Mouse (Mus musculus) kidney, embryonic 15.5 days (tissue): ENCODE results near the gene Lrrc15. TPM values are rescaled to one million over a fixed set of nuclear protein-coding genes. Genes with fewer than 3 reads are reported as not detected.

Experiments used
- ATAC-seq: fragments of 200-750 bp; cut with Nextera tagmentation; replicated peaks from 2 replicates; pipeline ENCODE4 v1.8.0; 2017; ENCODE audit warnings: moderate TSS enrichment; ENCODE audit not compliant: low FRiP score
- H3K27ac ChIP-seq: fragments of 300-500 bp; sonication (generic); 2 replicates; pipeline ENCODE4 v1.5.1; 2015; ENCODE audit warnings: mild to moderate bottlenecking, inconsistent platforms
- H3K27me3 ChIP-seq: fragments of 300-500 bp; sonication (generic); 2 replicates; pipeline ENCODE4 v1.6.1; 2015; ENCODE audit warnings: inconsistent platforms
- H3K36me3 ChIP-seq: fragments of 300-500 bp; sonication (generic); 2 replicates; pipeline ENCODE4 v1.6.1; 2015; ENCODE audit warnings: inconsistent platforms
- H3K4me1 ChIP-seq: fragments of 300-500 bp; sonication (generic); 2 replicates; pipeline ENCODE4 v1.6.1; 2015; ENCODE audit warnings: inconsistent platforms
- H3K4me2 ChIP-seq: fragments of 300-500 bp; sonication (generic); 2 replicates; pipeline ENCODE4 v1.6.1; 2015; ENCODE audit warnings: moderate library complexity, mild to moderate bottlenecking, inconsistent platforms
- H3K4me3 ChIP-seq: fragments of 300-500 bp; sonication (generic); replicated peaks from 2 replicates; pipeline ENCODE4 v1.5.1; 2015; ENCODE audit warnings: mild to moderate bottlenecking, inconsistent platforms
- H3K9ac ChIP-seq: fragments of 300-500 bp; sonication (generic); 2 replicates; pipeline ENCODE4 v1.6.1; 2015; ENCODE audit warnings: mild to moderate bottlenecking, inconsistent platforms
- H3K9me3 ChIP-seq: fragments of 300-500 bp; sonication (generic); replicated peaks from 2 replicates; pipeline ENCODE4 v1.6.1; 2016; ENCODE audit warnings: inconsistent platforms
- WGBS: fragments of 180-500 bp; shearing (Covaris S2); methylation state at CpG from one replicate; pipeline ENCODE4 v1.1.7; 2015; ENCODE audit warnings: mixed read lengths; 5-methylcytosine and 5-hydroxymethylcytosine counted together
- polyA plus RNA-seq: library from polyadenylated mRNA; unstranded; fragments of >200 nt; fragmentation: Nextera tagmentation; extraction: Ambion mirVana; gene quantifications from 2 replicates; pipeline ENCODE4 v1.2.1, GENCODE M21; 2015

Gene Lrrc15
- 0.99 and 1.2 TPM in 2 replicates for polyA plus RNA-seq

GRCm38 (mm10) chr16:30282844-30283495 is at the start of gene Lrrc15:
Lrrc15 (minus strand) TSS chr16:30283256.
- WGBS: 2% methylated on average over 34 of the region's 34 CpGs
- H3K36me3 ChIP-seq: no peaks in the 10 kb centered on the region
- H3K4me3 ChIP-seq: peak within 1 kb of the TSS; percentile 39
- H3K27ac ChIP-seq: no peak within 1 kb of the TSS
- H3K9ac ChIP-seq: no peak within 1 kb of the TSS
- no peaks in the 10 kb centered on the region for H3K9me3 ChIP-seq
- peak within 1 kb of the TSS; percentile 69 for H3K4me2 ChIP-seq
- 0 out of 2 replicates have a peak, but pooled peaks have one; percentile 50 for ATAC-seq
- peaks cover 35% of the 10 kb centered on the region for H3K4me1 ChIP-seq
- H3K27me3 ChIP-seq: peaks cover 50% of the 10 kb centered on the region

- Histone ChIP-seq H3K27ac (no peak overlapping the region), H3K9me3 (no peaks in the 10 kb centered on the region), H3K4me3 (no peak overlapping the region), H3K36me3 (peaks cover 29% of the 10 kb centered on the region), H3K27me3 (peaks cover 29% of the 10 kb centered on the region), H3K4me1 (peaks cover 10% of the 10 kb centered on the region), H3K9ac (no peak overlapping the region), H3K4me2 (no peak overlapping the region)
- ATAC-seq: no peak
Measured at GRCm38 (mm10) chr16:30314236-30314635, 31.2 kb upstream of the Lrrc15 start.

DNA sequence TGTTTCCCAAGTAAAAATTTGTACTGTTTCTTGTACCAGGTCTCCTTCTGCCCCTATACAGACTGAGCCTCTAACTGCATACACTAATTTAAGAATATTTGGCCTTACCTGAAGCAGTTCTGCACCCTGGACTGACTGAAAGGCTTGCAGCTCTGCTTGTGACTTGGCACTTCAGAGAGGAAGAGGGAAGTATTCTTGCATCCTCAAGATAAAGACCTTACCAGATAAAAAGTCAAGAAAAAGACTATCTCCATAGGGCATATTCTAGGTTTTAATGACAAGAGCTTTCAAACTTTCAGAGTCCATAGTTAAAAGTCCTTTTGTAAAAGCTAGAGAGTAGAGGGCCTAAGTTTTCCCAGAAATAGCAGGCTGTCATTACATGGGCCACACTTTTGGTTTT is 27.6 kb upstream of the Lrrc15 start, which contains the start of gene Gp5:
Gene Gp5 (minus strand): TSS at position 133 of the 400 bp plus-strand sequence.
- H3K36me3 ChIP-seq: peaks cover 9% of the 10 kb centered on the region
- 0 out of 2 replicates have a peak within 1 kb of the TSS, but pooled peaks have one; percentile 47 for H3K9ac ChIP-seq
- no peak within 1 kb of the TSS for H3K27ac ChIP-seq
- H3K4me2 ChIP-seq: peak within 1 kb of the TSS; percentile 99
- ATAC-seq: no peak
- H3K27me3 ChIP-seq: peaks cover 65% of the 10 kb centered on the region
- peak within 1 kb of the TSS; percentile 56 for H3K4me3 ChIP-seq
- peaks cover 23% of the 10 kb centered on the region for H3K4me1 ChIP-seq
- no peaks in the 10 kb centered on the region for H3K9me3 ChIP-seq

DNA sequence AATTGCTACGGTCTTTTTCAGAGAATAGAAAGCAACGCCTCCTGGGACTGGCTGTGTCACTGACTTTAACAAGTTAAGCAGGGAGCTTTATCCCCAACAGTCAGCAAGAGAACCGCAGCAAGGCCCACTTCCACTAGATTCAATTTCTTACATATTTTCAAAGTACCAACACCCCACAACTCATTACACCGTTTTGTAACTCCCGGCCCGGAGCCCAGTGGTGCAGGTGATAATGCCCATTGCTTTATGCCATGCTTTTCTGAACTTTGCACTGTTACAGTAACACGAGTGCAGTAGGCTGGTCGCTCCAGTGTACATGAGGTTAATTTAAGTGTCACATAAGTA is 27.1 kb upstream of the Lrrc15 start:
- H3K27me3 ChIP-seq: peaks cover 68% of the 10 kb centered on the region
- 55% methylated on average over 8 of the region's 8 CpGs for WGBS

DNA sequence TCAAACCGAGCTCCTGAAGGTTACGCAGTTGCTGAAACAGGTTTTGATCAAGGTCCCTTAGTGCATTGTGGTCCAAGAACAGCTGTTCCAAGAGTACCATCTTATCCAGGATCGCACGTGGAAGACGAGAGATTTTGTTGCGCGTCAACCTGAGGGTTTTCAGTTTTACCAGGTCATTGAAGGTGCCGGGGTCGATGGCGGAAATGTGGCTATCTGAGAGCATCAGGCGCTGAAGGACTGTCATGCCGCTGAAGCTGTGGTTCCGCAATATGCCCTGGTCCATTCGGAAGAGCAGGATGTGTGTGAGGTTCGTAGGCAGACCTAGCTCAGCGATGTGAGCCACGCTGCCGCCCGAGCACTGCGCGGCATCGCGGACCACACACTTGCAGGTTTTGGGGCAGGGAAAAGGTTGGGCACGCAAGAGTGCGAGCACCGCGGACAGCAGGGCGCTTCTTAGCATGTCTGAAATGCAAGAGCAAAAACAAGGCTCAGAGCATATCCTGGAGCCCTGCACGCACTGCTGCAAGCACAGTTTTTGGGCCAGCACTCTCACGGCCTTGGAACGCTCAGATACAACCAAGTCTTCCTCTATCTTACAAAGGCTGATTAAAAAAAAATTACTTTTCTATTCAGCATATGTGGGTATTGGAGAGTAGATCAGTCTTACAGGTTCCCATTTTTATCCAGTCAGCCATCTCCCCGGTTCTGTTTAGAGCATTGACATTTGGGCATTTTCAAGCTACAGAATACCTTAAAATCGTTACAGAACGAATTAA is 26.5 kb upstream of the Lrrc15 start:
- Histone ChIP-seq H3K4me3 (peak overlapping the region; percentile 56), H3K9ac (peak overlapping the region; percentile 47; the same call in 1 of the 2 replicates), H3K9me3 (no peaks in the 10 kb centered on the region), H3K27me3 (peaks cover 71% of the 10 kb centered on the region), H3K4me2 (peak overlapping the region; percentile 99), H3K27ac (no peak overlapping the region), H3K36me3 (peaks cover under 1% of the 10 kb centered on the region; the same call in 1 of the 2 replicates), H3K4me1 (peaks cover 23% of the 10 kb centered on the region)
- WGBS: 4% methylated on average over 34 of the region's 34 CpGs
- ATAC-seq: no peak

More for the DNA sequence above, 27.1 kb upstream of the Lrrc15 start:
- H3K9me3 ChIP-seq: no peaks in the 10 kb centered on the region
- no peak for ATAC-seq
- H3K27ac ChIP-seq: no peak overlapping the region
- H3K4me2 ChIP-seq: no peak overlapping the region
- no peak overlapping the region for H3K9ac ChIP-seq
- peaks cover 23% of the 10 kb centered on the region for H3K4me1 ChIP-seq
- H3K36me3 ChIP-seq: peaks cover 6% of the 10 kb centered on the region
- no peak overlapping the region for H3K4me3 ChIP-seq

DNA sequence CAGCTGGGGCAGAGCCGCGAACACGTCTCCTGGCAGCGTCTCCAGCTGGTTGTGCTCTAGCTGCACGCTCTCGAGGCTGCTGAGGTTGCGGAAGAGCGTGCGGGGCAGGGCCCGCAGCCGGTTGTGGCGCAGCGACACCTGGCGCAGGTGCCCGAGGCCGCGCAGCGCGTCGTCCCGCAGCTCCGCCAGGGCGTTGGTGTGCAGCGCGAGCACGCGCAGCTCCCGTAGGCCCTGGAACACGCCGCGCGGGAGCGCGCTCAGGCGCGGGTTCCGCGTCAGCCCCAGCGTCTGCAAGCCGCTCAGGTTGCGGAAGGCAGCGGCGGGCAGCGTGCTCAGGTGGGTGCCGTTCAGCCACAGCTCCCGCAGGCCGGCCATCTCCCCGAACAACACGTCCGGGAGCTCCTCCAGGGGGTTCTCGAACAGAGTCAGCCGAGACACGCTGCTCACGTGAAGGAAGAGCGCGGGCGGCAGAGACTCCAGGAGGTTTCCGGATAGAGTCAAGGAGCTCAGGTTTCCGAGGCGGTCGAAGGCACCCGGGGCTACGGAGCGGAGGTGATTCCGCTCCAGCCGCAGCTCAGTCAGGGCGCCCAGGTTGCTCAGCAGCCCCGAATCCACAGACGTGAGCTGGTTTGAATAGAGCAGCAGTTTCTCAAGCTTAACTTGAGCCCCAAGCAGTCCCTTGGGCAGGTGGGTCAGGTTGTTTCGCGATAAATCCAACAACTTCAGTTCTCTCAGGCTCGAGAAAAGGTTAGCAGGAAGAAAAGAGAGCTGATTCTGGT is 25.7 kb upstream of the Lrrc15 start:
- ATAC-seq: peak; percentile 57
- H3K4me1 ChIP-seq: peaks cover 29% of the 10 kb centered on the region
- H3K27me3 ChIP-seq: peaks cover 71% of the 10 kb centered on the region
- H3K9ac ChIP-seq: peak overlapping the region; percentile 47
- peak overlapping the region; percentile 56 for H3K4me3 ChIP-seq
- no peak overlapping the region for H3K27ac ChIP-seq
- H3K9me3 ChIP-seq: no peaks in the 10 kb centered on the region
- under 1% methylated on average over 72 of the region's 72 CpGs for WGBS
- H3K36me3 ChIP-seq: no peaks in the 10 kb centered on the region
- peak overlapping the region; percentile 99 for H3K4me2 ChIP-seq

DNA sequence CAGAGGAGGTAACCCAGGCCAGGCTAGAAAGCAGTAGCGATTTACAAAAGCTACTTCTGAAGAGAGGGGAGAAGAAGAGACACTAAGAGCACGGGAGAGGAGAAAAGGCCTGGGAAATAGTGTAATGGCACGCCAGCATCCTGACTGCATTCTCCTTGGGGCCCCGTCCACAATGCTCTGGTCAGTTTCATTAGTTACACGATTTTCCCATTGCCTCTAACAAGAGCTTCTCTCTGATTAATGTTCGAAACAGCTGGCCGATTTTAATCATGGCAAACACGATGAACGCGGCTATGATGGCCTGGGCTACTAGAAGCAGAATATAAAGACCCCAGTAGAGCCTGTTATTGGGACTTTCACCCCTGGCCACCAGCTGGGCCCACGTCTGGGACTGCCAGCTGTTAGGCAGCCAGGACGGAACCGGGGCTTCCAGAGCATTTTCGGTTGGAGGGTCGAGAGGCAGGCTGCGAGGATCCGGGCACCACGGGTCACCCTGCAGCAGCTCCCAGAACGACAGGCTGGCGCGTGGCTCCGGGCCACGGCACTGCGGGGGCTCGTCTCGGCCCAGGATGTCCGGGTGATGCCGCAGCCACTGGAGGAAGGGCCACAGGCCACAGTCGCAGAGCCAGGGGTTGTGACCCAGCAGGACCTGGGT is 25.0 kb upstream of the Lrrc15 start:
- Histone ChIP-seq H3K9me3 (no peaks in the 10 kb centered on the region), H3K4me2 (peak overlapping the region; percentile 99), H3K9ac (peak overlapping the region; percentile 47), H3K4me3 (peak overlapping the region; percentile 56), H3K27me3 (peaks cover 74% of the 10 kb centered on the region), H3K27ac (no peak overlapping the region), H3K4me1 (peaks cover 29% of the 10 kb centered on the region), H3K36me3 (no peaks in the 10 kb centered on the region)
- peak; percentile 28; the same call in 1 of the 2 replicates for ATAC-seq
- 9% methylated on average over 29 of the region's 29 CpGs for WGBS

GRCm38 (mm10) chr16:30307306-30307705 is 24.2 kb upstream of the Lrrc15 start:
- Histone ChIP-seq H3K27me3 (peaks cover 74% of the 10 kb centered on the region), H3K9ac (no peak overlapping the region), H3K27ac (no peak overlapping the region), H3K36me3 (no peaks in the 10 kb centered on the region), H3K9me3 (no peaks in the 10 kb centered on the region), H3K4me3 (no peak overlapping the region), H3K4me1 (peaks cover 29% of the 10 kb centered on the region), H3K4me2 (no peak overlapping the region)
- WGBS: 50% methylated on average over 12 of the region's 12 CpGs
- no peak for ATAC-seq

DNA sequence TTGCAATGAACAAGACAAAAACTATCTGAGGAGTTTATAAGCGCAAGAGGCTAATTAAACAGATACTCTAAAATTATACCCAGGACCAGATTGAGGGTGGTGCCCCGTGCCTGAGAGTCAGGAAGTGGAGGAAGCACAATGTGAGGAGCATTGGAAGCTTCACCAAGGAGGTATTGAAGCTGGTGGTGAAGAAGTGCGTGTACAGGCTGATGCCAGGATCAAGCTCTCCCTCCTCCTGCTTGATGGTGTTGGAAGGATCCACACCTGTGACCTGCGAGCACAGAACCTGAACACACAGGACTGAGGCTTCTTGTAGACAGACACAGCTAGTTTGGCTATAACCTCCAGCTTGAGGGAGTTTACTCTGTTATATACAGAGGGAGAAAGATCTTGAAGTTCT is 23.0 kb upstream of the Lrrc15 start:
- no peak overlapping the region for H3K9ac ChIP-seq
- H3K4me1 ChIP-seq: peaks cover 29% of the 10 kb centered on the region
- H3K4me3 ChIP-seq: no peak overlapping the region
- H3K36me3 ChIP-seq: no peaks in the 10 kb centered on the region
- ATAC-seq: no peak
- no peak overlapping the region for H3K27ac ChIP-seq
- no peak overlapping the region for H3K4me2 ChIP-seq
- H3K9me3 ChIP-seq: no peaks in the 10 kb centered on the region
- H3K27me3 ChIP-seq: peaks cover 64% of the 10 kb centered on the region
- 84% methylated on average over 4 of the region's 4 CpGs for WGBS

DNA sequence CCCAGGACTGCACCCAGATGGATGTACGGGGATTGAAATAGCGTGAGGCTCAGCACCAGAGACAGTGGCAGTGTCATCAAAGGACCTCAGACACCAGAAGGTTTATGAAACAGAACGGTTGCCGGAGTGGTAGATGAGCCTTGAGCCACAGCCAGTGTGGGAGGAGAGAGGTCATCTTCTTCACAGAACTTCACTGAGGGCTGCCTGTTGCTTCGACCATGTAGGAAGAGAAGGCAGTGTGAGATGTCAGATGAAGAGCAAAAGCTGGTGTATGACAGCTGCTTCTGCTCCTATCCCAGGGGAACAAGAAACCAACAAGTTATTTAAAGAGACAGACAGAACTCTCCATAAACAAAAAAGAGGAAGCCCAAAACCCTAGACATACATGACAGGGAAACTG is 21.2 kb upstream of the Lrrc15 start:
- Histone ChIP-seq H3K27ac (no peak overlapping the region), H3K4me2 (no peak overlapping the region), H3K4me3 (no peak overlapping the region), H3K27me3 (peaks cover 57% of the 10 kb centered on the region), H3K9ac (no peak overlapping the region), H3K4me1 (peaks cover 19% of the 10 kb centered on the region), H3K9me3 (no peaks in the 10 kb centered on the region), H3K36me3 (no peaks in the 10 kb centered on the region)
- WGBS: 26% methylated on average over 5 of the region's 5 CpGs
- no peak for ATAC-seq

- Histone ChIP-seq H3K27ac (no peak overlapping the region), H3K4me1 (peaks cover 11% of the 10 kb centered on the region), H3K9me3 (no peaks in the 10 kb centered on the region), H3K27me3 (peaks cover 48% of the 10 kb centered on the region), H3K4me3 (no peak overlapping the region), H3K9ac (no peak overlapping the region), H3K4me2 (no peak overlapping the region), H3K36me3 (no peaks in the 10 kb centered on the region)
- WGBS: 86% methylated on average over 2 of the region's 2 CpGs
- no peak for ATAC-seq
Measured at GRCm38 (mm10) chr16:30303411-30303810, 20.4 kb upstream of the Lrrc15 start.
